In genomic region chr6:83838046-83838445, GRCm38 (mm10) we compare ENCODE assay signal across 20 mouse cellular contexts. TPM values are rescaled to one million over a fixed set of nuclear protein-coding genes. Genes with fewer than 3 reads are reported as not detected.
DNase-seq lines count a peak whose midpoint lies in the region; ATAC-seq lines count a peak whose summit lies in the region.
"Had no signal": no experiment of that assay in that cellular context is flagged by ENCODE, and none has a peak within 500 bp of the region (broad histone marks: within the 10 kb centered on the region; RNA-seq: fewer than 3 reads in every experiment).

No protein-coding gene starts in this region.

- H3K36me3 ChIP-seq in forebrain, embryonic 11.5 days (ENCODE audit: control insufficient read depth, insufficient read depth, low read length), result no peaks in the 10 kb centered on the region
- H3K36me3 ChIP-seq: embryonic facial prominence, embryonic 10.5 days; embryonic facial prominence, embryonic 12.5 days; forebrain, embryonic 12.5 days; forebrain, embryonic 15.5 days had no signal

- peak; percentile 80 for DNase-seq in heart, adult 11 months
- no peak for DNase-seq in heart, postnatal 25 days (ENCODE audit: low spot score)
- peak; percentile 69 for DNase-seq in ZHBTc4 (ENCODE audit: low read depth, low spot score)
- no peak for DNase-seq in forebrain, embryonic 11.5 days (ENCODE audit: low spot score)
- no peak for DNase-seq in urinary bladder, postnatal 14 days (ENCODE audit: low spot score)
- DNase-seq: adrenal gland, adult 2 months; adrenal gland, postnatal 10 days; adrenal gland, postnatal 25 days; B cell, adult 2 months; cerebellum, adult 11-12 months; cerebellum, adult 2 months; cerebellum, adult 9-10 months; cerebellum, postnatal 10 days; cerebellum, postnatal 25 days; forebrain, postnatal 0 days had no signal

- no peak for ATAC-seq in forebrain, embryonic 11.5 days (replicated peaks; ENCODE audit: low FRiP score)
- ATAC-seq: CD4-positive, CD25-positive, alpha-beta regulatory T cell, adult 4 months; forebrain, embryonic 15.5 days; forebrain, postnatal 0 days had no signal

- no peak overlapping the region for H3K4me2 ChIP-seq in forebrain, embryonic 11.5 days (ENCODE audit: low read depth, low read length, severe bottlenecking)
- H3K4me2 ChIP-seq: embryonic facial prominence, embryonic 12.5 days; forebrain, embryonic 12.5 days; forebrain, embryonic 15.5 days had no signal

- intact Hi-C loops in heart, postnatal 25 days (cut with DNase I), result no loop called here

- 91% methylated on average over 2 of the region's 2 CpGs for WGBS in forebrain, embryonic 11.5 days

- no peak overlapping the region for H3K4me3 ChIP-seq in forebrain, embryonic 11.5 days (ENCODE audit: low read depth, low read length)
- H3K4me3 ChIP-seq: embryonic facial prominence, embryonic 10.5 days; embryonic facial prominence, embryonic 12.5 days; forebrain, embryonic 12.5 days; forebrain, embryonic 15.5 days had no signal

- no peaks in the 10 kb centered on the region for H3K4me1 ChIP-seq in forebrain, embryonic 11.5 days (replicated peaks; ENCODE audit: control insufficient read depth, insufficient read depth, low read length)
- H3K4me1 ChIP-seq: embryonic facial prominence, embryonic 10.5 days; embryonic facial prominence, embryonic 12.5 days; forebrain, embryonic 12.5 days; forebrain, embryonic 15.5 days had no signal

- H3K9me3 ChIP-seq in forebrain, embryonic 11.5 days (ENCODE audit: control insufficient read depth, low read length), result no peaks in the 10 kb centered on the region
- H3K9me3 ChIP-seq: embryonic facial prominence, embryonic 10.5 days; embryonic facial prominence, embryonic 12.5 days; forebrain, embryonic 12.5 days; forebrain, embryonic 15.5 days had no signal

- no peaks in the 10 kb centered on the region for H3K27me3 ChIP-seq in forebrain, embryonic 11.5 days (ENCODE audit: control insufficient read depth, insufficient read depth, low read length)
- H3K27me3 ChIP-seq: embryonic facial prominence, embryonic 12.5 days; forebrain, embryonic 12.5 days; forebrain, embryonic 15.5 days had no signal

- no peak overlapping the region for H3K27ac ChIP-seq in forebrain, embryonic 11.5 days (ENCODE audit: low read depth, low read length)
- H3K27ac ChIP-seq: embryonic facial prominence, embryonic 10.5 days; embryonic facial prominence, embryonic 12.5 days; forebrain, embryonic 12.5 days; forebrain, embryonic 15.5 days had no signal

- H3K9ac ChIP-seq in forebrain, embryonic 11.5 days (ENCODE audit: low read length), result no peak overlapping the region
- H3K9ac ChIP-seq: embryonic facial prominence, embryonic 12.5 days; forebrain, embryonic 12.5 days; forebrain, embryonic 15.5 days; forebrain, postnatal 0 days had no signal

RNA-seq across cellular contexts. Expression of gene Paip2b, which starts 6.5 kb away (rescaled TPM):
- 10 to 100 TPM; 30.6 to 35.0 TPM for total RNA-seq in heart, postnatal 25 days (2021)
- polyA plus RNA-seq in forebrain, embryonic 11.5 days (2014; fragmentation: Nextera tagmentation; extraction: Ambion mirVana), result 24.8 and 27.5 TPM in 2 replicates

RNA-seq across cellular contexts. Expression of gene Zfp638, which starts 28.9 kb away (rescaled TPM):
- total RNA-seq in heart, postnatal 25 days (2021), result 10 to 100 TPM; 51.2 to 56.2 TPM
- polyA plus RNA-seq in forebrain, embryonic 11.5 days (2014; fragmentation: Nextera tagmentation; extraction: Ambion mirVana), result 97.5 and 108 TPM in 2 replicates

RNA-seq across cellular contexts. Expression of gene Nagk, which starts 43.3 kb away (rescaled TPM):
- 10 to 100 TPM; 16.7 to 18.0 TPM for total RNA-seq in heart, postnatal 25 days (2021)
- polyA plus RNA-seq in forebrain, embryonic 11.5 days (2014; fragmentation: Nextera tagmentation; extraction: Ambion mirVana), result 36.0 and 37.4 TPM in 2 replicates

Comparison
In these comparisons a context has a peak if more than half of its experiments do, and no peak if none do; other contexts are left out.
1. DNase-seq: peak in heart, adult 11 months (single experiment) and ZHBTc4 (single experiment); none in heart, postnatal 25 days (single experiment), forebrain, embryonic 11.5 days (single experiment) and urinary bladder, postnatal 14 days (single experiment).